Mouse (Mus musculus) lung, embryonic 14.5 days (tissue): Measurements from ENCODE around the gene Cog7. TPM values are rescaled to one million over a fixed set of nuclear protein-coding genes. Genes with fewer than 3 reads are reported as not detected.

ENCODE experiments used
- ATAC-seq: fragments of 200-750 bp; cut with Nextera tagmentation; 2 replicates; pipeline ENCODE4 v1.8.0; 2017; ENCODE audit warnings: mild to moderate bottlenecking, moderate TSS enrichment, moderate library complexity; ENCODE audit not compliant: insufficient read depth
- DNase-seq: peaks from one replicate; pipeline ENCODE4 v3.0.0-alpha.2; 2015
- H3K27ac ChIP-seq: fragments of 300-500 bp; sonication (generic); 2 replicates; pipeline ENCODE4 v1.5.1; 2014; ENCODE audit warnings: low read depth, mild to moderate bottlenecking, moderate library complexity
- H3K27me3 ChIP-seq: fragments of 300-500 bp; sonication (generic); 2 replicates; pipeline ENCODE4 v1.6.1; 2014; ENCODE audit warnings: low read length, control low read depth; ENCODE audit not compliant: insufficient read depth
- H3K36me3 ChIP-seq: fragments of 300-500 bp; sonication (generic); 2 replicates; pipeline ENCODE4 v1.6.1; 2014; ENCODE audit warnings: control low read depth; ENCODE audit not compliant: insufficient read depth
- H3K4me1 ChIP-seq: fragments of 300-500 bp; sonication (generic); 2 replicates; pipeline ENCODE4 v1.6.1; 2014; ENCODE audit warnings: antibody characterized with exemption, control low read depth; ENCODE audit not compliant: insufficient read depth
- H3K4me2 ChIP-seq: fragments of 300-500 bp; sonication (generic); 2 replicates; pipeline ENCODE4 v1.6.1; 2014; ENCODE audit warnings: mild to moderate bottlenecking
- H3K4me3 ChIP-seq: fragments of 300-500 bp; sonication (generic); 2 replicates; pipeline ENCODE4 v1.5.1; 2014; ENCODE audit warnings: low read depth, low read length
- H3K9ac ChIP-seq: fragments of 300-500 bp; sonication (generic); 2 replicates; pipeline ENCODE4 v1.6.1; 2014
- H3K9me3 ChIP-seq: fragments of 300-500 bp; sonication (generic); 2 replicates; pipeline ENCODE4 v1.6.1; 2016; ENCODE audit warnings: low read depth, low read length, control low read depth
- CTCF ChIP-seq: IDR thresholded peaks from 2 replicates; pipeline ENCODE4 v1.5.1; 2016; ENCODE audit warnings: antibody characterized with exemption, low read depth
- WGBS: fragments of 180-500 bp; shearing (Covaris S2); extraction: QIAGEN DNeasy Blood & Tissue Kit; methylation state at CpG from one replicate; pipeline ENCODE4 v1.1.7; 2014; 5-methylcytosine and 5-hydroxymethylcytosine counted together
- polyA plus RNA-seq: library from polyadenylated mRNA; unstranded; fragments of >200 nt; fragmentation: Nextera tagmentation; extraction: Ambion mirVana; gene quantifications from 2 replicates; pipeline ENCODE4 v1.2.1, GENCODE M21; 2014

The Cog7 gene
- 23.1 and 23.2 TPM in 2 replicates for polyA plus RNA-seq

DNA sequence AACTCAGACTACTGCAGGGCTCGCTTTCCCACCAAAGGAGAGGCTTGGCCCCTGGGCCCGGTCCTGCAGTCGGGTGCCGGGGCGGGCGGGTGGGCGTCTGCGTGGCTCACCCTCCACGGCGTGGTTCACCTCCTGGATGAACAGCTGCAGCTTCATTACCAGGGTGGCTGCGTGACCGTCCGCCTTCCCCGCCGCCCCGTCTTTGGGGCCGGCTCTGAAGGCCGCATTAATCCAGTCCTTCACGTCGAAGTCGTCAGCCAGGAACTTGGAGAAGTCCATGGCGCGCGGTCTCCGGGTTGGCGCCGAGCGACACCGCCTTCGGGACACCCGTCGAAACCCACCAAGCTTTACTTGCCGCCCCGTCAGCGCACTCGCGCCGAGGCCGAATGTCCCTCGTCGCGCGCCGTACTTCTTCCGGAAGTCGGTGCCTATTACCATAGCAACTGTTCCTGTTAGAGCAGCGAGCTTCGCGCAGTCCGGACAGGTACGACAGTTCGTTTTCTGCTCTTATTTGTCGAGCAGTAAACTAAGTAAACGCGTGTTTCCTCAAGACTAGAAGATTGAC, at the start of gene Cog7:
Gene Cog7 (minus strand): TSS at position 405 of the 565 bp plus-strand sequence.
- WGBS: 1% methylated on average over 55 of the region's 55 CpGs

DNA sequence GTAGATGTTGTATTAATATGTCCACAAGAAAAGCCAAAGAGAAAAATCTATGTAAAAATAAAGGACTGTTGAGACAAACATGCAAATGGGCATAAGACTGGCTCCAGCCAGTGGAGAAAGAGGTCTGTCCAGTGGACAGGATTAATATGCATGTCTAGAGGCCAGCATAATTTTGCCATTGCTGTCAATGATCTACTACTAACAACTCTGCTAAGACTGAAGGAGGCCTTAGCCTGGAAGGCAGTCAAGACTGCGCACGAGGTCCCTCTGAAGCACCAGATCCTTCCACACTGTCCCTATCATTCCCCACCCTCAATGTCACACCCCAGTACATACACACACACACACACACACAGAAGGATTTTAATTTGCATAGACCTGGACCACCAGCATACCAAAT, 40.6 kb upstream of the Cog7 start:
- H3K4me1 ChIP-seq: peaks cover 18% of the 10 kb centered on the region
- no peaks in the 10 kb centered on the region for H3K27me3 ChIP-seq
- ATAC-seq: no peak

More for the DNA sequence above, at the start of gene Cog7:
- H3K4me1 ChIP-seq: no peaks in the 10 kb centered on the region
- peak within 1 kb of the TSS; percentile 72 for H3K4me2 ChIP-seq
- peak; percentile 88 for ATAC-seq
- no peak within 1 kb of the TSS for H3K27ac ChIP-seq
- peak within 1 kb of the TSS; percentile 78 for H3K9ac ChIP-seq
- H3K9me3 ChIP-seq: no peaks in the 10 kb centered on the region
- H3K36me3 ChIP-seq: no peaks in the 10 kb centered on the region
- H3K4me3 ChIP-seq: peak within 1 kb of the TSS; percentile 80
- H3K27me3 ChIP-seq: no peaks in the 10 kb centered on the region
- DNase-seq: peak; percentile 97
- no peak for TF ChIP-seq CTCF

DNA sequence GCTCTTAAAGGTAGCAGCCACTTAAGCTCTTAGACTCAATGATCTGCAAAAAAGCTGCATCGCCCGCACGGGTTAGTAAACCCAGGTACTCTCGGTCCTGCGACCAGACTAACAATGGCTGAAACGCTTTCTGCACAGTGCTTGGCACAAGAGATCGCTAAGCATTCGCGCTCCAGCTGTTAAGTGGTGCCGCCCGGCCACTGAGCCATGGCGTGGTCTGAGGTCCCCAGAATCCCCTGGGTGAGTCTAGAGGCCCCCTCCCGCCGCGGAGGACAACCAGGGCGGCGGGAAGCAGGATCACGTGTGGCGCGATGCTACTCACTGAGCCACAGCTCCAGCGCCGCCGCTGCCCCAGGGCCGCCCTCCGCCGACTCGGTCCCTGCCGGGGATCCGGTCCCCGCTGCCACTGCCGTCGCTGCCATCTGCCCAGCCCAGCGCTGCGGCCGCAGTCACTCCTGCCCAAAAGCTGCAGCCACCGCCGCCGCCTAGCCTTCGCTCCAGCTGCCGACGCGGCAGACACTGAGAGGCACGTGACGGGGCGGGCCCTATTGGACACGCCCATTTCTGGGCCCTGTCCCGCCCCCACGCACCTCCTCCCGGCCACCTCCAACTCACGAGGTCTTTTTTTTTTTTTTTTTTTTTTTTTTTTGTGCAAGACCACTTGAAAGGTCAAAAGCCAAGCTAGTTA, 39.3 kb upstream of the Cog7 start, which contains the start of gene Gga2:
Gene Gga2 (minus strand): TSS at position 556 of the 688 bp plus-strand sequence.
- H3K27ac ChIP-seq: peak within 1 kb of the TSS; percentile 82
- ATAC-seq: peak; percentile 91
- H3K4me1 ChIP-seq: peaks cover 23% of the 10 kb centered on the region
- TF ChIP-seq CTCF: no peak
- under 1% methylated on average over 50 of the region's 50 CpGs for WGBS
- no peaks in the 10 kb centered on the region for H3K9me3 ChIP-seq
- H3K4me3 ChIP-seq: peak within 1 kb of the TSS; percentile 80
- DNase-seq: peak; percentile 95
- H3K36me3 ChIP-seq: peaks cover 3% of the 10 kb centered on the region; the same call in 1 of the 2 replicates
- H3K4me2 ChIP-seq: peak within 1 kb of the TSS; percentile 82
- no peaks in the 10 kb centered on the region for H3K27me3 ChIP-seq
- H3K9ac ChIP-seq: peak within 1 kb of the TSS; percentile 77

More for the DNA sequence above, 40.6 kb upstream of the Cog7 start:
- no peak for TF ChIP-seq CTCF
- DNase-seq: no peak
- peaks cover 3% of the 10 kb centered on the region; the same call in 1 of the 2 replicates for H3K36me3 ChIP-seq
- H3K4me2 ChIP-seq: no peak overlapping the region
- 98% methylated on average over 2 of the region's 2 CpGs for WGBS
- no peak overlapping the region for H3K27ac ChIP-seq
- no peak overlapping the region for H3K9ac ChIP-seq
- H3K4me3 ChIP-seq: no peak overlapping the region
- no peaks in the 10 kb centered on the region for H3K9me3 ChIP-seq

DNA sequence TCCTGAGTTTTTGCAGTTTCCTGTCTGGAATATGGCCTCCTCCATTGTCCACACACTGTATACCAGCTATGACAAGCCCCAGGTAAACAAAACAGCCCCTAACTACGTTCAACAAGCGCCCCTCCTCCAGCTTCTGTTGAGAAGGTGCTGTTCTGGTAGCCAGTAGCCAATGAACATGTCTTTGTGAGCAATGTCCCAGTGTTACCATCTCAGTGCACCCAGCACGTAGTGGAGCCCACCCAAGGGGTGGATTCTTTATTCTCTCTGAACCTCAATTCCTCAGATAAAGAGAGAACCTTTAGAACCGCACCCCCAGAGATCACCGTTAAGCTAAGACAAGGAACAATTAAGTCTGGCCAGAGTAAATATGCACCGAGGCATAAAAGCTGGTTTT, 38.8 kb upstream of the Cog7 start:
- peak overlapping the region; percentile 80 for H3K4me3 ChIP-seq
- 2% methylated on average over 6 of the region's 6 CpGs for WGBS
- peak; percentile 54 for DNase-seq
- peaks cover 27% of the 10 kb centered on the region for H3K4me1 ChIP-seq
- H3K9me3 ChIP-seq: no peaks in the 10 kb centered on the region
- peak overlapping the region; percentile 77 for H3K9ac ChIP-seq
- peak overlapping the region; percentile 82 for H3K27ac ChIP-seq
- peak; percentile 32; the same call in 1 of the 2 replicates for ATAC-seq
- TF ChIP-seq CTCF: no peak
- peaks cover 3% of the 10 kb centered on the region; the same call in 1 of the 2 replicates for H3K36me3 ChIP-seq
- no peaks in the 10 kb centered on the region for H3K27me3 ChIP-seq
- H3K4me2 ChIP-seq: peak overlapping the region; percentile 82

DNA sequence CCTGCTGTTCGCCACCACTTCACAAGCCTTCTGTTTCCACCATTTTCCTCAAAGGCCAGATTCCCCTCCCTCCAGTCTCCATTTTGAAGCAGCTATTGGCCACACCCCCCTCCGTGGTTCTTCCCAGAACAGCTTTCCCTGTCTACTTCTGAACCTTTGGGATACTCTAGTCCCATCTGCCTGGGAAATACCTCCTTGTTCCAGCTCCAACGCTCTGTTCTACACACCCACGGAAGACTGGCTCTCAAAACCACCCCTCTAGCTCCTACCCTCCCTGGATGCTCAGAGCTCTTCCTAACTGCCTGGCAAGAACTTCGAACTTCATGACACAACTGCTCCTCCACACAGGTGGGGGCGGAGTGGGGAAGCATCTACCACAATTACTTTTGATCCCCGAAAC, 37.5 kb upstream of the Cog7 start:
- ATAC-seq (no peak), DNase-seq (no peak)
- Histone ChIP-seq H3K4me2 (peak overlapping the region; percentile 82), H3K4me3 (peak overlapping the region; percentile 80; the same call in 1 of the 2 replicates), H3K27ac (peak overlapping the region; percentile 46; the same call in 1 of the 2 replicates), H3K36me3 (peaks cover 3% of the 10 kb centered on the region; the same call in 1 of the 2 replicates), H3K9ac (no peak overlapping the region), H3K4me1 (peaks cover 27% of the 10 kb centered on the region), H3K9me3 (no peaks in the 10 kb centered on the region), H3K27me3 (no peaks in the 10 kb centered on the region)
- 80% methylated on average over 7 of the region's 7 CpGs for WGBS
- no peak for TF ChIP-seq CTCF

DNA sequence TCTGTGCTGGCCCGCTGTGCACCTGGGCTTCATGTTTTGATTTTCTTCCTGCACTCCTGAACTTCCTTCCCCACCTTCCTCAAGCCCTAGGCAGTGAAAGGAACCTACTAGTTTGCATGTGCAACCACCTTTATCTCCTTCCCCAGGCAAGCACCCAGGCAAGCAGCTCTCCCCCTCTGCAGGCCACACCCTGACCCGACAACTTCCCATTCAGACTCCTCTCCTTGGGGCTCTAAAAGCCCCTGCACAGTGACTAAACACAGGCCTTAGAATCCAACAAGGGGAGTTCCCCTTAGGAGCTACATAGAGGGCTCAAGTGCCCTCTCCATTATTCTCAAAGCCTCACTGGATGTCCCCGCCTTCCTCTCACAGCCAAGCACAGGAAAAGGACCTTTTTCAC, 36.7 kb upstream of the Cog7 start:
- Histone ChIP-seq H3K4me3 (no peak overlapping the region), H3K27ac (peak overlapping the region; percentile 46; the same call in 1 of the 2 replicates), H3K4me1 (peaks cover 27% of the 10 kb centered on the region), H3K9ac (no peak overlapping the region; the same call in 1 of the 2 replicates), H3K36me3 (peaks cover 3% of the 10 kb centered on the region; the same call in 1 of the 2 replicates), H3K9me3 (no peaks in the 10 kb centered on the region), H3K27me3 (no peaks in the 10 kb centered on the region), H3K4me2 (peak overlapping the region; percentile 82)
- ATAC-seq (no peak), DNase-seq (peak; percentile 33)
- TF ChIP-seq CTCF: no peak
- 49% methylated on average over 3 of the region's 3 CpGs for WGBS

DNA sequence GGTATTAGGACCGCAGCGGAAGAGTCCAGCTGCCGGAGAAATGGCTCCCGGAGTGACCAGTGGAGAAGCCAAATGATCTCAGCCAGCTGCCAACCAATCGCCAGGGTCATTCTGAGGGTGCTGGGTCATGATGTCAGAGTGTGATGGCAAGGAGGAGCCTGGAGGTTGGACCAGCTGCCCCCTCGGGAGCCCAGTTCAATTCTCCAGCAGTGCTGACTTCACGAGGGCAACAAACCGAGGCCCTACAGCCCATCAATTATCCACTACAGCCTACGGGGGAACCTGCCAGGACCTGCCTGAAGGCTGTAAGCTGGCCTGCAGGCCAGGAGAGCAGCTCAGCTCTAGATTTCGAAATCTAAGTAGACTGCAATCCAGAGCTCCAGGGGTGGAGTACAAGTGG, 34.2 kb upstream of the Cog7 start:
- no peak overlapping the region for H3K4me3 ChIP-seq

More for the DNA sequence above, 34.2 kb upstream of the Cog7 start:
- Histone ChIP-seq H3K4me2 (peak overlapping the region; percentile 21; the same call in 1 of the 2 replicates), H3K4me1 (peaks cover 27% of the 10 kb centered on the region), H3K9me3 (no peaks in the 10 kb centered on the region), H3K9ac (no peak overlapping the region), H3K27ac (no peak overlapping the region), H3K36me3 (peaks cover 17% of the 10 kb centered on the region), H3K27me3 (no peaks in the 10 kb centered on the region)
- DNase-seq (no peak), ATAC-seq (no peak)
- WGBS: 37% methylated on average over 10 of the region's 10 CpGs
- no peak for TF ChIP-seq CTCF
